Mouse (Mus musculus) spleen, embryonic (tissue): ENCODE data around the gene Fgf14.
"Not testable (repeated sequence)": the region's sequence is repeated elsewhere in the genome, so short reads cannot be mapped to it uniquely, and the experiment has no call there.

Source experiments
- CTCF ChIA-PET: fragments of 350-600 bp; sonication (Branson Sonifier 250); formaldehyde crosslinking; loops from one replicate; lab custom pipeline; 2022; lab: Charles Lee

Gene Fgf14

DNA sequence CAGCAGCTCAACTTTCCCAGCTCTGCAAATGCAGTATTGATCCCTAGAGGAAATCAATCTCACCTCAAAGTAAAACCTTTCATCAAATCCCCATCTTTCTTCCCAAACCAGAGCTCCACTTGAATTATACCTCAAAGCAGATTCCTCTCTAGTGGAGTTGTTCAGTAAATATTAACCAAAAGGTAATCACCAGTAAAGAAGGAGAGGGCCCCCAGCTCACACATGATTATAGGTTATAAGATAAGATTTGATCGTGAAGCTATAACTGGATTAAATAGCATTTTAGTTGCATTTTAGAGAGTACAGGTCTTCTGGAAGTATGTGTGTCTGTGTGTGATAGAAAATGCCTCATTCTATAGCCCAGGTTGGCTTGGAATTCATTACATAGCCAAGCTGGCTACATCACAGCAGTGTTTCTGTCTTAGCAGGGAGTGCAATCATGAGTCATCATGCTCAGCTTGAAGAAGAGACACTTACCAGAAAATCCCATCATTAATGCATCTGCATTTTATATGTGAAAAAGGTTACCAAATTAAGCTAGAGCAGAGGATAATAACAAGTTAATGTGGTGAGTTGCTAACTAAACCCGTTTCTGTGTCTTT is 202.8 kb downstream of the Fgf14 start:
- CTCF ChIA-PET: no interaction called here

- CTCF ChIA-PET: no interaction called here
These were observed 206.0 kb downstream of the Fgf14 start for GRCm38 (mm10) chr14:124470909-124471308.

DNA sequence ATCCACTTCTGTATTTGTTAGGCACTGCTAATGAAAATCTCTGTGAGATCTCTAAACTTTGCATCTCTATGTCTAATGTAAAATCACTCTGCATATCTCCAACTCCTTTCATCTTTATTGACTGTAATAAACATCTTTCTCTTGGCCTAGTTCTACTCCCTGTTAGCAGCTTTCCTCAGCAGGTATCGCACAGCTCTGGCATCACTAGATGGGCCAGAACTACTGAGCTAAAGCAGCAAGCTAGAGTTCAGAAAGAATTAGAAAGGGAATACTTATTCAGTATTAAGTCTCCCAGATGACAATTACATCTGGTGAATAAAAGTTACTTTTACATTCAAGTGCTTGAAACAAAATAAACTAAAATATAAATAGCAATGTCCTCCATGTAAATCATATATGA is 221.8 kb downstream of the Fgf14 start:
- CTCF ChIA-PET: no interaction called here

GRCm38 (mm10) chr14:124446096-124446840 is 230.7 kb downstream of the Fgf14 start:
- CTCF ChIA-PET: no interaction called here

DNA sequence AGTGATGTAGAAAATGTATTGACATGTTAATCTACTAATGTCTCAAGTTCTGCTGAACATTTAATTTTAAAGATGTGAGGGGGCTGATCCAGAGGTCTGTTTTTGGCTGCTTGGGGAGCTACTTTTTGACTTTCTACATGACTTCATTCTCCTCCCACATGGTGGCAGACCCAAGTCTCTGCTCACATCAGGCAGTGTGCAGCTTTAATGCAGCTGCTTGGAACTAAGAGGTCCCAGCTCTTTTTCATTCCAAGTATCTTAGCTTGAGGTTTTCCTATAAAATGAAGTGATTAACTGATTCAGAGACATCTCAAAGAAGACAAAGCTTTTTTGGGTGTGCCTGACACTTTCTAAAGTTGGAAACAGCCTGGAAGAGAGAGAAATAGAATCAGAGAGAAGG is 232.1 kb downstream of the Fgf14 start:
- CTCF ChIA-PET: no interaction called here

GRCm38 (mm10) chr14:124439298-124439697 is 237.6 kb downstream of the Fgf14 start:
- CTCF ChIA-PET: not testable (repeated sequence)

DNA sequence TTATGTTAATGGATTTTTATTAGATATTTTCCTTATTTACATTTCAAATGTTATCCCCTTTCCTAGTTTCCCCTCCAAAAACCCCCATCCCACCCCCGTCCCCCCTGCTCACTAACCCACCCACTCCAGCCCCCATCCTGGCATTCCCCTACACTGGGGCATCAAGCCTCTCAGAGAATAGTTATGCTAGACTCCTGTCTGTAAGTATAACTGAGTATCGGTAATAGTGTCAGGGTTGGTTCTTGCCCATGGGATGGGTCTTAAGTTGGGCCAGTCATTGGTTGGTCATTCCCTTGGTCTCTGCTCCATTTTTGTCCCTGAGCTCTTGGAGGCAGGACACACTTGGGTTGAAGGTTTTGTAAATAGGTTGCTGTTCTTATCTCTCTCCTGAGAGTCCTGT is 265.0 kb downstream of the Fgf14 start:
- CTCF ChIA-PET: no interaction called here

DNA sequence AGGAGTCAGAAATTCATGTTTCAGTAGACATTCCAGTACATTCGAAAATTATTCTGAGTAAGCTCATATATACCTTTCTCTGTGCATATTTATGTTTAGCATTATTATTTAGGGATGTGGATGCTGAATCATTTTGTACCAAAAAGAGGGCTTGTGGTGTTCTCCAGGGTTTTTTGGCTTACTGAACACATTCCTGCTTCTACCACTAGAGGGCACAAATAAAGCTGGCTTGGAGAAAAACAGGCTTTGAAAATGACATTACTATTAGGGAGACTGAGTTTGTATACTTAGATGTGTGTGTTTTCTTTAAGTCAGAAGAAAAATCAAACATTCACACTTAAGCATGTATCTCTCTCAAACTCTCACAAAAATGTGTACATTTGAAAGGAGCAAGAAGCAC is 266.0 kb downstream of the Fgf14 start:
- CTCF ChIA-PET: no interaction called here

DNA sequence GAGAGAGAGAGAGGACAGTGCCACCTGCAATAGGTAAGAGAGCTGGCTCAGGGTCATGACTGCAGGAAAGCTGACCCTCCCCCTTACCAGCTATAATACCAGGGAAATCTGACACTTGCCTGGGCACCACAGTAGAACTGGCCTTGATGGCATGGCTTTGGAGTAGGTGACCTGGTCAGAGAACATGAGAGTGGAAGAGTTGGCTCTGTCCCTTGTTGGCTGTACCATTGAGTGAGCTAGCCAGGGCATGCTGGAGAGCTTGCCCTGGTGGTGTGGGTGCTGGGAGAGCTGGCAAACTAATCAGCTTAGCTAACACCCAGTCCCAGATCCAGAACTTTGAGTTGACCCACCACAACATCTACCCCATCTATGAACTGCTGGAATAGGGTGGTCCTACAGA is 348.5 kb downstream of the Fgf14 start:
- CTCF ChIA-PET: no interaction called here

GRCm38 (mm10) chr14:124319017-124319718 is 357.8 kb downstream of the Fgf14 start:
- CTCF ChIA-PET: no interaction called here

GRCm38 (mm10) chr14:124315513-124315912 is 361.4 kb downstream of the Fgf14 start:
- CTCF ChIA-PET: no interaction called here

DNA sequence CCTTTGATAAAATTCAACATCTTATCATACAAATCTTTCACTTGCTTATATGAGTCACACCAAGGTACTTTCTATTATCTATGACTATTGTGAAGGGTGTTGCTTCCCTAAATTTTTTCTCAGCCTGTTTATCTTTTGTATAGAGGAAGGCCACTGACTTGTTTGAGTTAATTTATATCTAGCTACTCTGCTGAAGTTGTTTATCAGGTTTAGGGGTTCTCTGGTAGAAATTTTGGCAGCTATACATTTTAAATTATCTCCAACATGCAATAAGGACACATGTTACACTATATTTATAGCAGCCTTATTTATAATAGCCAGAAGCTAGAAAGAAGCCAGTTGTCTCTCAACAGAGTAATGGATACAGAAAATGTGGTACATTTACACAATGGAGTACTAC is 389.9 kb downstream of the Fgf14 start:
- CTCF ChIA-PET: no interaction called here

DNA sequence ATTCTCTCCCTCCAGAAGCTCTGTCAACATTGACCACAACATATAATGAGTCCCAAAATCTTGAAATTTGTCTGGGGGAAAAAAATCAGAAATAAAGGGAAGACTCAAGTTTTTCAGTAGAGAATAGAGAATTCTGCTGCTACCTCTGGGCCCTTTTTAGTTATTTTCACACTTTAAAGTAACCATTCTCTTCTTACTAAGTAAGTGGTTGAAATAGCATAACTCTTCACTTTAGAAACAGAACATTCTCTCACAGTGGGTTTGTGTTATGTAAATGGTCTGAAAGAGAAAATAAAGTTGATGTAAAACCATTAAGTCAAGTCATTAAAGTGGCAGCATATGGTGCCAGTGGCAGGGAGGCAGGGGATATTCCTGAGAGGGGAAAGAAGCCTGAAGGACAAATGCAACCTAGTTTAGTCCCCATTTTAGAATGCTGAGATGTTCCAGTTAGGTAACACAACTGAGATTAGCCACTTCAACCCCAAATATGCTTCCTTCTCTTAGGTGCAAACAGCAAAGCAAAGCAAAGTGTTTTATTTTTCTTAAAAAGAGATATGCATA is 398.5 kb downstream of the Fgf14 start:
- CTCF ChIA-PET: no interaction called here

DNA sequence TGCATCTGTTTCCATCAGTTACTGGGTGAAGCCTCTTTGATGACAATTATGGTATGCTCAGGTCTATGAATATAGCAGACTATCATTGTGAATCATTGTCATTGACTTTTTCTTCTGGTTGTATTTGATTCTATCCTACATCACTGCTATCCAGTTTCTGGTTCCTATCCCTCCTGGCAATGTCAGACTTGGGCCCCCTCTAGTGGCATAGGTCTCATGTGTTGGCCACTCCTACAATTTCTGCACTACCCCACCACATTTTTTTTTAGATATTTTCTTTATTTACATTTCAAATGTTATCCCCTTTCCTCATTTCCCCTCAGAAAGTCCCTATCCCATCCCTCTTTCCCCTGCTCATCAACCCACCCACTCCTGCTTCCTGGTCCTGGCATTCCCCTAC is 409.9 kb downstream of the Fgf14 start:
- CTCF ChIA-PET: no interaction called here

DNA sequence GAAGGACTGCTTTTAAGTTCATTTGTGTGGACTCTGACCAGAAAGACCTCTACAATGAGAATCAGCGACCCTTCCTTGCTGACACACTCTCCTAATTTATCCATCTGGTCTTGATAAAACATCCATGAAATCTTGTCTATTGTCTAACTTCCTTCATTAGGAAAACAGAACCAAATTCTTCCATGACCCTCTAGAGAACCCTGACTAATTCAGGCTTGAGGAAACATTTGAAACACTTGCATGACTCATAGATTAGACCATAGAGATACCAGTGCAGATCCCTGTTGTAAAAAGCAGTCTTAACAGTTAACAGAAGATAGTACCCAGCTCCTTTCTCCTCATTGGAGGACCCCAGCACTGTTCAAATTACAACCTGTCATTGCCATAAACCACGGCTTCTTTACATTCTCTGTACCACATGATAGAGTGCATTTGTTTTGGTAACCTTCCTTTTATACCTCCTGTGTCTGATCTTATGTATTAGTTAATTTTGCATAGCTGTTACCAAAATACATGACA is 412.3 kb downstream of the Fgf14 start:
- CTCF ChIA-PET: no interaction called here

DNA sequence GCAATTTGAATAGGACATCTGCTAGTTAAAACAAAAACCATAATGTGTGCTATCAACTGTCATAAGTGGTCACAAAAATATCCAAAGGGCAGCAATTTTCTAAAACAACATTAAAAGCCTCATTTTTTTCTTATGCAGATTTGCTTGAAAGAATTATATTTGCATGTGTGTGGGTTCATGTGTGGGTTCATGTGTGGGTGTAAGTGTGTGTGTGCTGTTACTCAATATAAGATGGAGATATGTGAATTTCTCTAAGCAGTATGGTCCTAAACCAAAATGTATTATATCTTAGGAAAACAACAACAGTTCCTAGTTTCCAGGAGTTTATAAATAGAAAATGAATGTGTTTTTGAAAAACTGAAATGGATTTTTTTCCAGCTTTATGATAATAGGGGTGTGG is 413.7 kb downstream of the Fgf14 start:
- CTCF ChIA-PET: no interaction called here

DNA sequence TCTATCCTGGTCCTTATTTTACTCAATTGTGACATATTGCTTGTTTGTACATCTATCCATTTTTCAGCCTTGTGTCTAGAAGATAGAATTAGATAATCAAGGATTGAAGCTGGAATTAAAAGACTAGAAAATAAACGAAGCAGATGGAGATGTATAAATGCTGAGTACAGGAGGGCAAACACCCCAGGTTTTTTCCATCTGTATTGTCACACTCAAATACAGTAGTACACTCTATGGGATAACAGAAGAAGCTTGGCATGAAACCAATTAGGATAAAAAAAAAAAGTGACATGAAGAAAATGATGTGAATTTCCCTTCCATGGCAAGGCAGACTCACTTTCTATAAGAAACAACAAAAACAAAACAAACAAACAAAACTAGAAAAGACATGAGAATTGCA is 429.4 kb downstream of the Fgf14 start:
- CTCF ChIA-PET: no interaction called here

DNA sequence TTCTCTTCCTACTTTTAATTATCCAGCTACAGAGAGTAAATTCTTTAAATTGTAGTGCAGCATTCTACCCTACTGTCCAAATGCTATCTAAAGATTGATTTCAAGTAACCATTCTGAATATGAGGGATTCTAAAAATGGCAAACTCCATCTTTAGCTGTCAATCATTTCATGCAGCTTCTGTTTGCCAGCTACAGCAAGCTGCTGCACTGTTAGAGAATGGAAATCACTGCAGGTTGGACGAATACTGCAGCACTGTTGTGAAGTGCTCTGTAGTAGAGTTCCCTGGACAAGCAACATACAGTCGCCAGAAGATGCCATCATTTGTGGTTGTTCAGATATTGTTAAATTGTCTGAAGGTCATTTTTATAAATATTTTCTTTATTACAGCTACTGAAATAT is 453.5 kb downstream of the Fgf14 start:
- CTCF ChIA-PET: no interaction called here

DNA sequence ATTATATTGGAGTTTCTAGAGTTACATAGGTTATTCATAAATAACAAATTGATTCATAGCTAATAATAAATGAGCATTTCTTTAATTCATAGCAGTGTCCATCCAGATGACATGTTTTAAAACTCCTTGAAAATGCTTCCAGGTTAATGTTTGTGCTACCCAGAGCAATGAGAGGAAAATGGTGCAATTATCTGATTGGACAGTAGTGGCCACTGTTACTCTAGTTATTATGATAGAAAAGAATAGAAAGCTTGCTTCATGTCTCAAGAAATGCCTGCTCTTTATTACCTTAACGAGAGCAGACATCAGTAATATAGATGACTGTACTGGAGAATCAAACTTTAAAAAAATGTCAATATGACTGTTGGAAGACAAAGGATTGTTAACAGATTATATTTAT is 454.5 kb downstream of the Fgf14 start:
- CTCF ChIA-PET: no interaction called here

GRCm38 (mm10) chr14:124220979-124221378 is 455.9 kb downstream of the Fgf14 start:
- CTCF ChIA-PET: no interaction called here

GRCm38 (mm10) chr14:124195806-124196205 is 481.1 kb downstream of the Fgf14 start:
- CTCF ChIA-PET: no interaction called here

- CTCF ChIA-PET: no interaction called here
These were observed 481.6 kb downstream of the Fgf14 start for GRCm38 (mm10) chr14:124195331-124195730.

GRCm38 (mm10) chr14:124192815-124193142 is 484.1 kb downstream of the Fgf14 start:
- CTCF ChIA-PET: no interaction called here
